Mouse (Mus musculus): ENCODE measurements around the gene Plcb1.
"Not testable (repeated sequence)": the region's sequence is repeated elsewhere in the genome, so short reads cannot be mapped to it uniquely, and the experiment has no call there.

Plcb1 gene

GRCm38 (mm10) chr2:135305736-135306471, 520.0 kb downstream of the Plcb1 start:
- no peak for DNase-seq (ENCODE audit: low read depth, low spot score)

GRCm38 (mm10) chr2:135306472-135306771, 520.6 kb downstream of the Plcb1 start:
- DNase-seq (ENCODE audit: low read depth, low spot score), result no peak

GRCm38 (mm10) chr2:135307787-135308186, 521.9 kb downstream of the Plcb1 start:
- DNase-seq (ENCODE audit: low read depth, low spot score), result no peak

- no peak for DNase-seq (ENCODE audit: low read depth, low spot score)
Observed at GRCm38 (mm10) chr2:135315980-135316379, 530.1 kb downstream of the Plcb1 start.

- DNase-seq (ENCODE audit: low read depth, low spot score), result no peak
Observed at GRCm38 (mm10) chr2:135318136-135318535, 532.3 kb downstream of the Plcb1 start.

GRCm38 (mm10) chr2:135323276-135323954, 537.5 kb downstream of the Plcb1 start:
- DNase-seq (ENCODE audit: low read depth, low spot score), result no peak

GRCm38 (mm10) chr2:135323955-135324302, 538.1 kb downstream of the Plcb1 start:
- DNase-seq (ENCODE audit: low read depth, low spot score), result no peak

GRCm38 (mm10) chr2:135328756-135329155, 542.9 kb downstream of the Plcb1 start:
- DNase-seq (ENCODE audit: low read depth, low spot score), result peak; percentile 8

GRCm38 (mm10) chr2:135329782-135330545, 544.1 kb downstream of the Plcb1 start:
- DNase-seq (ENCODE audit: low read depth, low spot score), result peak; percentile 22

GRCm38 (mm10) chr2:135331868-135332267, 546.0 kb downstream of the Plcb1 start:
- DNase-seq (ENCODE audit: low read depth, low spot score), result no peak

- DNase-seq (ENCODE audit: low read depth, low spot score), result no peak
Observed at GRCm38 (mm10) chr2:135356311-135356710, 570.4 kb downstream of the Plcb1 start.

GRCm38 (mm10) chr2:135361798-135362197, 575.9 kb downstream of the Plcb1 start:
- DNase-seq (ENCODE audit: low read depth, low spot score), result peak; percentile 20

- no peak for DNase-seq (ENCODE audit: low read depth, low spot score)
Observed at GRCm38 (mm10) chr2:135362948-135363347, 577.1 kb downstream of the Plcb1 start.

GRCm38 (mm10) chr2:135370259-135370835, 584.5 kb downstream of the Plcb1 start:
- no peak for DNase-seq (ENCODE audit: low read depth, low spot score)

- not testable (repeated sequence) for DNase-seq (ENCODE audit: low read depth, low spot score)
Observed at GRCm38 (mm10) chr2:135380796-135381195, 594.9 kb downstream of the Plcb1 start.

GRCm38 (mm10) chr2:135381396-135381795, 595.5 kb downstream of the Plcb1 start:
- no peak for DNase-seq (ENCODE audit: low read depth, low spot score)

- peak; percentile 5 for DNase-seq (ENCODE audit: low read depth, low spot score)
Observed at GRCm38 (mm10) chr2:135387990-135388389, 602.1 kb downstream of the Plcb1 start.

GRCm38 (mm10) chr2:135394698-135395097, 608.8 kb downstream of the Plcb1 start:
- no peak for DNase-seq (ENCODE audit: low read depth, low spot score)

- no peak for DNase-seq (ENCODE audit: low read depth, low spot score)
Observed at GRCm38 (mm10) chr2:135396375-135396774, 610.5 kb downstream of the Plcb1 start.

- no peak for DNase-seq (ENCODE audit: low read depth, low spot score)
Observed at GRCm38 (mm10) chr2:135397970-135398369, 612.1 kb downstream of the Plcb1 start.

- DNase-seq (ENCODE audit: low read depth, low spot score), result no peak
Observed at GRCm38 (mm10) chr2:135399760-135400159, 613.9 kb downstream of the Plcb1 start.

- no peak for DNase-seq (ENCODE audit: low read depth, low spot score)
Observed at GRCm38 (mm10) chr2:135402916-135403315, 617.0 kb downstream of the Plcb1 start.
